28 mouse cellular contexts compared by ENCODE assay signal in genomic region chr16:36319286-36319685, GRCm38 (mm10). TPM values are rescaled to one million over a fixed set of nuclear protein-coding genes. Genes with fewer than 3 reads are reported as not detected.
DNase-seq lines count a peak whose midpoint lies in the region; ATAC-seq and TF ChIP-seq lines count a peak whose summit lies in the region.
"Had no signal": no experiment of that assay in that cellular context is flagged by ENCODE, and none has a peak within 500 bp of the region (broad histone marks: within the 10 kb centered on the region; RNA-seq: fewer than 3 reads in every experiment).

No protein-coding gene starts in this region.

- H3K4me2 ChIP-seq in intestine, postnatal 0 days (replicated peaks; ENCODE audit: low read depth), result no peak overlapping the region
- H3K4me2 ChIP-seq in intestine, embryonic 15.5 days (replicated peaks), result no peak overlapping the region
- no peak overlapping the region for H3K4me2 ChIP-seq in kidney, embryonic 16.5 days (replicated peaks; ENCODE audit: low read depth, low read length)
- H3K4me2 ChIP-seq: forebrain, embryonic 13.5 days; heart, embryonic 11.5 days; hindbrain, embryonic 13.5 days had no signal

- no peak overlapping the region for H3K9ac ChIP-seq in intestine, postnatal 0 days (ENCODE audit: low read depth, low read length)
- H3K9ac ChIP-seq in intestine, embryonic 15.5 days, result no peak overlapping the region
- no peak overlapping the region for H3K9ac ChIP-seq in kidney, embryonic 16.5 days (replicated peaks; ENCODE audit: low read length)
- H3K9ac ChIP-seq: forebrain, embryonic 13.5 days; hindbrain, embryonic 13.5 days had no signal

- no peaks in the 10 kb centered on the region for H3K27me3 ChIP-seq in intestine, postnatal 0 days (replicated peaks; ENCODE audit: control insufficient read depth, insufficient read depth, low read length)
- H3K27me3 ChIP-seq in intestine, embryonic 15.5 days (replicated peaks), result no peaks in the 10 kb centered on the region
- H3K27me3 ChIP-seq in kidney, embryonic 16.5 days (ENCODE audit: insufficient read depth, low read length), result no peaks in the 10 kb centered on the region
- H3K27me3 ChIP-seq: CH12.LX; forebrain, embryonic 13.5 days; hindbrain, embryonic 13.5 days; Patski had no signal

- H3K36me3 ChIP-seq in intestine, postnatal 0 days (ENCODE audit: control insufficient read depth, insufficient read depth), result no peaks in the 10 kb centered on the region
- no peaks in the 10 kb centered on the region for H3K36me3 ChIP-seq in intestine, embryonic 15.5 days
- no peaks in the 10 kb centered on the region for H3K36me3 ChIP-seq in kidney, embryonic 16.5 days (ENCODE audit: insufficient read depth, low read length)
- H3K36me3 ChIP-seq: forebrain, embryonic 10.5 days; G1E; hindbrain, embryonic 10.5 days; hindbrain, embryonic 13.5 days had no signal

- H3K4me1 ChIP-seq in intestine, postnatal 0 days (replicated peaks; ENCODE audit: control insufficient read depth, insufficient read depth, low read length), result no peaks in the 10 kb centered on the region
- H3K4me1 ChIP-seq in intestine, embryonic 15.5 days (replicated peaks), result no peaks in the 10 kb centered on the region
- H3K4me1 ChIP-seq in kidney, embryonic 16.5 days (ENCODE audit: insufficient read depth, low read length), result no peaks in the 10 kb centered on the region
- H3K4me1 ChIP-seq: forebrain, embryonic 10.5 days; forebrain, embryonic 13.5 days; hindbrain, embryonic 10.5 days; hindbrain, embryonic 13.5 days had no signal

- ATAC-seq in intestine, postnatal 0 days, result peak; percentile 67; the same call in 1 of the 2 replicates
- no peak for ATAC-seq in intestine, embryonic 15.5 days
- ATAC-seq in kidney, embryonic 16.5 days (ENCODE audit: low FRiP score, low TSS enrichment), result no peak
- ATAC-seq: forebrain, embryonic 13.5 days; forebrain, embryonic 16.5 days; hindbrain, embryonic 16.5 days; Patski had no signal

- no peak overlapping the region for H3K27ac ChIP-seq in intestine, postnatal 0 days (ENCODE audit: low read depth, low read length)
- no peak overlapping the region for H3K27ac ChIP-seq in intestine, embryonic 15.5 days
- H3K27ac ChIP-seq in kidney, embryonic 16.5 days (ENCODE audit: low read length), result no peak overlapping the region
- H3K27ac ChIP-seq: forebrain, embryonic 10.5 days; forebrain, embryonic 13.5 days; hindbrain, embryonic 10.5 days; hindbrain, embryonic 13.5 days had no signal

- no peaks in the 10 kb centered on the region for H3K9me3 ChIP-seq in intestine, postnatal 0 days (ENCODE audit: control insufficient read depth)
- H3K9me3 ChIP-seq in intestine, embryonic 15.5 days, result no peaks in the 10 kb centered on the region
- no peaks in the 10 kb centered on the region for H3K9me3 ChIP-seq in kidney, embryonic 16.5 days (ENCODE audit: low read length)
- H3K9me3 ChIP-seq: forebrain, embryonic 10.5 days; forebrain, embryonic 13.5 days; G1E; hindbrain, embryonic 10.5 days; hindbrain, embryonic 13.5 days had no signal

- no peak overlapping the region for H3K4me3 ChIP-seq in intestine, postnatal 0 days (ENCODE audit: low read depth, low read length)
- no peak overlapping the region for H3K4me3 ChIP-seq in intestine, embryonic 15.5 days (replicated peaks)
- H3K4me3 ChIP-seq in kidney, embryonic 16.5 days (ENCODE audit: low read length), result no peak overlapping the region
- H3K4me3 ChIP-seq: forebrain, embryonic 10.5 days; forebrain, embryonic 13.5 days; hindbrain, embryonic 10.5 days; hindbrain, embryonic 13.5 days had no signal

- peak; percentile 18 to 47 for DNase-seq in kidney, adult 8-10 months
- no peak for DNase-seq in kidney, postnatal 10 days
- DNase-seq in kidney, postnatal 36 days, result peak; percentile 13 to 43
- DNase-seq: adrenal gland, postnatal 10 days; adrenal gland, postnatal 36 days; B cell, adult 2 months; cerebellum, adult 18-20 months; cerebellum, adult 9-10 months; cerebellum, postnatal 14 days; gastrocnemius, postnatal 10 days; gastrocnemius, postnatal 36 days; heart, postnatal 36 days had no signal

- no peak for TF ChIP-seq CTCF in intestine, postnatal 0 days (IDR thresholded peaks at IDR 0.05; ENCODE audit: low read depth)

RNA-seq across cellular contexts. Expression of gene BC117090, which starts 14.8 kb away (rescaled TPM):
- 0.67 TPM in 1 of 2 replicates, not detected in the other for polyA plus RNA-seq in intestine, postnatal 0 days (2015; fragmentation: Nextera tagmentation; extraction: Ambion mirVana)
- not detected in 2 replicates for polyA plus RNA-seq in intestine, embryonic 15.5 days (2015; fragmentation: Nextera tagmentation; extraction: Ambion mirVana)
- not detected in 2 replicates for polyA plus RNA-seq in kidney, embryonic 16.5 days (2015; fragmentation: Nextera tagmentation; extraction: Ambion mirVana)
- polyA plus RNA-seq: embryonic facial prominence, embryonic 11.5 days; forebrain, embryonic 10.5 days; forebrain, embryonic 13.5 days; forebrain, embryonic 16.5 days; G1E; heart, embryonic 11.5 days; heart, embryonic 14.5 days; heart, postnatal 0 days; hindbrain, embryonic 10.5 days; hindbrain, embryonic 13.5 days; hindbrain, embryonic 16.5 days; Patski had no signal

RNA-seq across cellular contexts. Expression of gene Stfa1, which starts 42.5 kb away (rescaled TPM):
- 1.5 and 1.6 TPM in 2 replicates for polyA plus RNA-seq in intestine, postnatal 0 days (2015; fragmentation: Nextera tagmentation; extraction: Ambion mirVana)
- polyA plus RNA-seq in intestine, embryonic 15.5 days (2015; fragmentation: Nextera tagmentation; extraction: Ambion mirVana), result 6.6 and 10.5 TPM in 2 replicates
- polyA plus RNA-seq in kidney, embryonic 16.5 days (2015; fragmentation: Nextera tagmentation; extraction: Ambion mirVana), result 2.9 and 4.2 TPM in 2 replicates
- polyA plus RNA-seq: G1E, Patski had no signal

RNA-seq across cellular contexts. Expression of gene BC100530, which starts 48.3 kb away (rescaled TPM):
- polyA plus RNA-seq in intestine, postnatal 0 days (2015; fragmentation: Nextera tagmentation; extraction: Ambion mirVana), result 1.0 and 1.4 TPM in 2 replicates
- 6.0 and 9.8 TPM in 2 replicates for polyA plus RNA-seq in intestine, embryonic 15.5 days (2015; fragmentation: Nextera tagmentation; extraction: Ambion mirVana)
- 2.3 and 3.2 TPM in 2 replicates for polyA plus RNA-seq in kidney, embryonic 16.5 days (2015; fragmentation: Nextera tagmentation; extraction: Ambion mirVana)
- polyA plus RNA-seq: forebrain, embryonic 10.5 days; forebrain, embryonic 13.5 days; forebrain, embryonic 16.5 days; G1E; hindbrain, embryonic 10.5 days; Patski had no signal
